Mouse (Mus musculus): Measurements from ENCODE around the gene Pdk2.
A peak's percentile ranks its signal among the peaks of the same experiment; 100 is the strongest.

Pdk2 gene

GRCm38 (mm10) chr11:94986435-94986834 lies 54.7 kb downstream of the Pdk2 start:
- no peak for DNase-seq

GRCm38 (mm10) chr11:94985822-94986221 lies 55.3 kb downstream of the Pdk2 start:
- DNase-seq = no peak

DNA sequence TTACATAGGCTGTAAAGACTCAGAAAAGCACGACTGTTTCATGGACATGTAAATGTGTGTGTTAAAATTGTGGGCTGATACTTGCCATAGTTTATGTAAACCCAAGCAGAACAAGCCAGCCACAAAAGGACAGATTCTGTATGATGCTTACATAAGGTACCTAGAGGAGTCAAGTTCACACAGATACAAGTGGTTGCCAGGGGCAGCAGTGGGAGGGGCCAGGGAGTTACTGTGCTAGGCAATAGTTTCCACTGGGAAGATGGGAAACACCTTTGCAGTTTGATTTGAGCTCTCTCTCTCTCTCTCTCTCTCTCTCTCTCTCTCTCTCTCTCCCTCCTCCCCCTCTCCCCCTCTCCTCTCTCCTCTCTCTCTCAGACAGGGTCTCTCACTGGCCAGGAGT lies 56.0 kb downstream of the Pdk2 start:
- DNase-seq = peak; percentile 85

DNA sequence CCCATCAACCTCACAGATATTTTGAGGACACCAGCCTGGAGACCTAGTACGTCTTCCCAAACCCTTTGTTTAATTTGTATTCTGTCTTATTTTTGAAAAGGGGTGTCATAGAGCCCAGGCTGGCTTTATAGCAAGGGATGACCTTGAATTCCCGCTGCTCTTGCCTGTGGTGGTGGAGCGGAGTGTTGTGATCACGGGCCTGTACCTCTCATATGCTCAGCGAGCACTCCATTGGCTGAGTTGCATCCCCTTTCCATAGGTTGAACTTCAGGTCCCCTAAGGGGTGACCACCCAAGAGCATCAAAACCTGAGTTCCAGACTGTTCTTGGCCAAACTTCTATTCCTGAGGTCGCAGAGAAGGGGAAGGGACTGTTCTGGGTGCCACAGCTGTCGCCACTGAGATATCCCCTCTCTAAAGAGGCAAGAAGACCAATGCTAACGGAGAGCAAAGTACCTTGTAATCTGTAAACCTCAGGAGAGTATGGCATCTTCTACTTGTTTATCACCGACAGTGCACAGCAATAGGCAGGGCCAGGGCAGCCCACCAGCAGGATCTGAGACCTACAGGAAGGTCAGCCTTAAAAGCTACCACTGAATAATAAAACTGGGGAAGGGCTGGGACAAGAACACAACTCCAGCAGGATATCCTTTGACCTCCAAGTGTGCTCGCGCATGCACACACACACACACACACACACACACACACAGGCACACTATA lies 61.5 kb downstream of the Pdk2 start:
- no peak for DNase-seq

DNA sequence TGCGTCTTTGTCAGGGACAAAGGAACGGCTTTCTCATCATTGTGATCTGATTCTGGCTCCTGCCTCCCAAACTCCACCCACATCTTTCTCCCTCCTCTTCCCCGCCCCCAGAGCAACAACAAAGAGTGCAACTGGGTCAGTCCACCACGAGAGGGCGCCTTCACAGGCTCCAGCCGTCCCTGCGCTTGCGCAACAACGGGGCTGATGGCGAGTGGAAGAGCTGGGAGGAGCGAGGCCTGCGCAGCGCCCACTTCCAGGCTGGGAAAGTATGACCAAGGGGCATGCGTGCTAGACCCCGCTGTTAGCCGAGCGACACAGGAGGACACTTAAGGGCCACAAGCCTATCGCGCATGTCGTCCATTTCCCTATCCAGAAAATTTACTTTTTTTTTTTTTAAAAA lies 62.2 kb downstream of the Pdk2 start:
- peak; percentile 97 for DNase-seq

GRCm38 (mm10) chr11:94978178-94978915 lies 62.8 kb downstream of the Pdk2 start:
- no peak for DNase-seq

Measured in lung, postnatal 36 days (tissue).